8 mouse cellular contexts compared by ENCODE assay signal in genomic region chr1:154117688-154118373, GRCm38 (mm10).
DNase-seq lines count a peak whose midpoint lies in the region; ATAC-seq and TF ChIP-seq lines count a peak whose summit lies in the region.

No protein-coding gene starts in this region.

- H3K27me3 ChIP-seq in hindbrain, embryonic 11.5 days (ENCODE audit: control insufficient read depth, insufficient read depth, low read length) = no peaks in the 10 kb centered on the region

- H3K4me3 ChIP-seq in ES-E14 (ENCODE audit: insufficient read depth in 1 of 2, low read depth in 1 of 2, low read length in 2 of 2, poor library complexity in 1 of 2, severe bottlenecking in 1 of 2) = peak overlapping the region; percentile 20 to 24; a peak in 3 of 4 replicates
- H3K4me3 ChIP-seq in hindbrain, embryonic 11.5 days (ENCODE audit: low read depth, low read length) = no peak overlapping the region

- no peak for DNase-seq in ES-E14 (ENCODE audit: low read depth, low spot score)
- peak; percentile 34 to 38 for DNase-seq in cerebellum, adult 18-20 months
- DNase-seq in frontal cortex, postnatal 14 days (ENCODE audit: low spot score in 2 of 2) = peak; percentile 42 to 49
- peak; percentile 13 for DNase-seq in hindbrain, embryonic 11.5 days (ENCODE audit: low spot score)
- peak; percentile 58 to 67 for DNase-seq in layer of hippocampus, postnatal 10 days (ENCODE audit: low spot score in 2 of 2)
- peak; percentile 71 for DNase-seq in lung, postnatal 14 days
- peak; percentile 81 for DNase-seq in retina, postnatal 1 day
- peak; percentile 64 for DNase-seq in thymus, postnatal 4 days

- in situ Hi-C loops in ES-E14 (cut with MboI; ENCODE audit: low sequenced_read_pairs in 2 of 2, unreplicated experiment in 2 of 2) = loop anchor here in 1 of 2 experiments (10.0 kb wide), 1 partner anchor 223 kb away; the partner anchor contains the start of genes Glul and Teddm1a

- H3K9ac ChIP-seq in ES-E14 (ENCODE audit: insufficient read depth, low read depth, low read length, poor library complexity, severe bottlenecking) = peak overlapping the region; percentile 52; the same call in 1 of the 2 replicates
- H3K9ac ChIP-seq in hindbrain, embryonic 11.5 days (ENCODE audit: low read depth, low read length) = no peak overlapping the region

- no peak for ATAC-seq in hindbrain, embryonic 11.5 days (ENCODE audit: low FRiP score)

- peaks cover 0 to 5% of the 10 kb centered on the region in 2 experiments; a peak in 1 of 4 replicates for H3K4me1 ChIP-seq in ES-E14 (ENCODE audit: control insufficient read depth in 2 of 2, insufficient read depth in 2 of 2, low read length in 2 of 2, poor library complexity in 1 of 2)
- H3K4me1 ChIP-seq in hindbrain, embryonic 11.5 days (replicated peaks; ENCODE audit: control insufficient read depth, insufficient read depth, low read length) = no peaks in the 10 kb centered on the region

- no peaks in the 10 kb centered on the region for H3K9me3 ChIP-seq in ES-E14 (ENCODE audit: control insufficient read depth, insufficient read depth, low read depth, low read length)
- no peaks in the 10 kb centered on the region for H3K9me3 ChIP-seq in hindbrain, embryonic 11.5 days (ENCODE audit: control insufficient read depth, low read length)

- H3K27ac ChIP-seq in ES-E14 (ENCODE audit: insufficient read depth, low read depth, low read length, poor library complexity, severe bottlenecking) = no peak overlapping the region
- H3K27ac ChIP-seq in hindbrain, embryonic 11.5 days (ENCODE audit: low read depth, low read length) = no peak overlapping the region

- WGBS in hindbrain, embryonic 11.5 days = 38% methylated on average over 18 of the region's 20 CpGs

- H3K36me3 ChIP-seq in ES-E14 (ENCODE audit: control insufficient read depth, insufficient read depth, low read length, poor library complexity, severe bottlenecking) = no peaks in the 10 kb centered on the region
- H3K36me3 ChIP-seq in hindbrain, embryonic 11.5 days (ENCODE audit: control insufficient read depth, insufficient read depth, low read length) = no peaks in the 10 kb centered on the region

- no peak overlapping the region for H3K4me2 ChIP-seq in hindbrain, embryonic 11.5 days (replicated peaks; ENCODE audit: low read depth, low read length)

TF ChIP-seq in ES-E14, 5 proteins besides CTCF, POLR2A, EP300 and RAD21:
- TF ChIP-seq ZNF384 (IDR thresholded peaks at IDR 0.05; ENCODE audit: low read depth, low read length) (no peak), HCFC1 (IDR thresholded peaks at IDR 0.05; ENCODE audit: borderline replicate concordance, insufficient read depth, low read length) (no peak), MAFK (IDR thresholded peaks at IDR 0.05; ENCODE audit: insufficient read depth, low read depth, low read length) (no peak), ZC3H11A (IDR thresholded peaks at IDR 0.05; ENCODE audit: borderline replicate concordance, low read depth, low read length) (no peak), CHD2 (IDR thresholded peaks at IDR 0.05; ENCODE audit: low read depth, low read length) (no peak)
